Mouse (Mus musculus): Measurements from ENCODE around the gene Mecom. TPM values are rescaled to one million over a fixed set of nuclear protein-coding genes. Genes with fewer than 3 reads are reported as not detected.

Gene Mecom
- total and polyA plus RNA-seq, 2 experiments from 2014 or later: 2.6 to 5.1 TPM

GRCm38 (mm10) chr3:30488808-30489207 is 59.0 kb downstream of the Mecom start:
- no peak overlapping the region for H3K4me2 ChIP-seq (ENCODE audit: low read depth, low read length, poor library complexity, severe bottlenecking)
- no peaks in the 10 kb centered on the region for H3K36me3 ChIP-seq (ENCODE audit: insufficient read depth, low read length)
- no peaks in the 10 kb centered on the region for H3K4me1 ChIP-seq (ENCODE audit: insufficient read depth, low read length)
- H3K4me3 ChIP-seq (ENCODE audit: low read depth, low read length): no peak overlapping the region
- H3K9ac ChIP-seq (replicated peaks; ENCODE audit: low read length, poor library complexity, severe bottlenecking): no peak overlapping the region
- no peak for TF ChIP-seq CTCF (IDR thresholded peaks at IDR 0.05)
- no peaks in the 10 kb centered on the region for H3K9me3 ChIP-seq (ENCODE audit: low read length)
- no peak for ATAC-seq (ENCODE audit: low FRiP score)
- DNase-seq (ENCODE audit: low spot score): no peak
- H3K27ac ChIP-seq (ENCODE audit: low read depth, low read length): no peak overlapping the region
- 76% methylated on average over 4 of the region's 4 CpGs for whole genome bisulfite sequencing
- no peaks in the 10 kb centered on the region for H3K27me3 ChIP-seq (ENCODE audit: insufficient read depth, low read length)

GRCm38 (mm10) chr3:30486422-30486821 is 61.4 kb downstream of the Mecom start:
- Histone ChIP-seq H3K4me3 (ENCODE audit: low read depth, low read length) (no peak overlapping the region), H3K36me3 (ENCODE audit: insufficient read depth, low read length) (no peaks in the 10 kb centered on the region), H3K27me3 (ENCODE audit: insufficient read depth, low read length) (no peaks in the 10 kb centered on the region), H3K9ac (replicated peaks; ENCODE audit: low read length, poor library complexity, severe bottlenecking) (no peak overlapping the region), H3K4me1 (ENCODE audit: insufficient read depth, low read length) (no peaks in the 10 kb centered on the region), H3K4me2 (ENCODE audit: low read depth, low read length, poor library complexity, severe bottlenecking) (no peak overlapping the region), H3K9me3 (ENCODE audit: low read length) (no peaks in the 10 kb centered on the region), H3K27ac (ENCODE audit: low read depth, low read length) (no peak overlapping the region)
- WGBS: 94% methylated on average over 4 of the region's 4 CpGs
- DNase-seq (ENCODE audit: low spot score) (no peak), ATAC-seq (ENCODE audit: low FRiP score) (no peak)
- no peak for TF ChIP-seq CTCF (IDR thresholded peaks at IDR 0.05)

- no peak overlapping the region for H3K4me3 ChIP-seq (ENCODE audit: low read depth, low read length)
- no peak overlapping the region for H3K4me2 ChIP-seq (ENCODE audit: low read depth, low read length, poor library complexity, severe bottlenecking)
- ATAC-seq (ENCODE audit: low FRiP score) (no peak), DNase-seq (ENCODE audit: low spot score) (no peak)
- H3K9ac ChIP-seq (replicated peaks; ENCODE audit: low read length, poor library complexity, severe bottlenecking): no peak overlapping the region
- no peak overlapping the region for H3K27ac ChIP-seq (ENCODE audit: low read depth, low read length)
- no peaks in the 10 kb centered on the region for H3K36me3 ChIP-seq (ENCODE audit: insufficient read depth, low read length)
- no peak for TF ChIP-seq CTCF (IDR thresholded peaks at IDR 0.05)
- no peaks in the 10 kb centered on the region for H3K27me3 ChIP-seq (ENCODE audit: insufficient read depth, low read length)
- H3K9me3 ChIP-seq (ENCODE audit: low read length): no peaks in the 10 kb centered on the region
- WGBS: 15% methylated on average over 5 of the region's 5 CpGs
- no peaks in the 10 kb centered on the region for H3K4me1 ChIP-seq (ENCODE audit: insufficient read depth, low read length)
Measured at GRCm38 (mm10) chr3:30483006-30483684, 64.7 kb downstream of the Mecom start.

GRCm38 (mm10) chr3:30481682-30482081 is 66.1 kb downstream of the Mecom start:
- no peaks in the 10 kb centered on the region for H3K27me3 ChIP-seq (ENCODE audit: insufficient read depth, low read length)
- H3K9ac ChIP-seq (replicated peaks; ENCODE audit: low read length, poor library complexity, severe bottlenecking): no peak overlapping the region
- H3K9me3 ChIP-seq (ENCODE audit: low read length): no peaks in the 10 kb centered on the region
- H3K4me1 ChIP-seq (ENCODE audit: insufficient read depth, low read length): no peaks in the 10 kb centered on the region
- 84% methylated on average over 10 of the region's 10 CpGs for WGBS
- no peak overlapping the region for H3K27ac ChIP-seq (ENCODE audit: low read depth, low read length)
- H3K36me3 ChIP-seq (ENCODE audit: insufficient read depth, low read length): no peaks in the 10 kb centered on the region
- DNase-seq (ENCODE audit: low spot score) (no peak), ATAC-seq (ENCODE audit: low FRiP score) (no peak)
- no peak for TF ChIP-seq CTCF (IDR thresholded peaks at IDR 0.05)
- H3K4me2 ChIP-seq (ENCODE audit: low read depth, low read length, poor library complexity, severe bottlenecking): no peak overlapping the region
- H3K4me3 ChIP-seq (ENCODE audit: low read depth, low read length): no peak overlapping the region

GRCm38 (mm10) chr3:30480551-30480950 is 67.3 kb downstream of the Mecom start:
- Histone ChIP-seq H3K27me3 (ENCODE audit: insufficient read depth, low read length) (no peaks in the 10 kb centered on the region), H3K4me3 (ENCODE audit: low read depth, low read length) (no peak overlapping the region), H3K4me2 (ENCODE audit: low read depth, low read length, poor library complexity, severe bottlenecking) (no peak overlapping the region), H3K4me1 (ENCODE audit: insufficient read depth, low read length) (no peaks in the 10 kb centered on the region), H3K9ac (replicated peaks; ENCODE audit: low read length, poor library complexity, severe bottlenecking) (no peak overlapping the region), H3K36me3 (ENCODE audit: insufficient read depth, low read length) (no peaks in the 10 kb centered on the region), H3K9me3 (ENCODE audit: low read length) (no peaks in the 10 kb centered on the region), H3K27ac (ENCODE audit: low read depth, low read length) (no peak overlapping the region)
- no peak for TF ChIP-seq CTCF (IDR thresholded peaks at IDR 0.05)
- 79% methylated on average over 6 of the region's 6 CpGs for WGBS
- ATAC-seq (ENCODE audit: low FRiP score): no peak
- no peak for DNase-seq (ENCODE audit: low spot score)

GRCm38 (mm10) chr3:30478252-30478651 is 69.6 kb downstream of the Mecom start:
- H3K36me3 ChIP-seq (ENCODE audit: insufficient read depth, low read length): no peaks in the 10 kb centered on the region
- no peaks in the 10 kb centered on the region for H3K27me3 ChIP-seq (ENCODE audit: insufficient read depth, low read length)
- H3K4me3 ChIP-seq (ENCODE audit: low read depth, low read length): no peak overlapping the region
- DNase-seq (ENCODE audit: low spot score) (no peak), ATAC-seq (ENCODE audit: low FRiP score) (no peak)
- TF ChIP-seq CTCF (IDR thresholded peaks at IDR 0.05): no peak
- no peak overlapping the region for H3K27ac ChIP-seq (ENCODE audit: low read depth, low read length)
- H3K9ac ChIP-seq (replicated peaks; ENCODE audit: low read length, poor library complexity, severe bottlenecking): no peak overlapping the region
- H3K4me1 ChIP-seq (ENCODE audit: insufficient read depth, low read length): no peaks in the 10 kb centered on the region
- WGBS: 62% methylated on average over 6 of the region's 6 CpGs
- no peak overlapping the region for H3K4me2 ChIP-seq (ENCODE audit: low read depth, low read length, poor library complexity, severe bottlenecking)
- H3K9me3 ChIP-seq (ENCODE audit: low read length): no peaks in the 10 kb centered on the region

Data from midbrain, postnatal 0 days (tissue).